8 mouse cellular contexts compared by ENCODE assay signal in the genomic region with DNA sequence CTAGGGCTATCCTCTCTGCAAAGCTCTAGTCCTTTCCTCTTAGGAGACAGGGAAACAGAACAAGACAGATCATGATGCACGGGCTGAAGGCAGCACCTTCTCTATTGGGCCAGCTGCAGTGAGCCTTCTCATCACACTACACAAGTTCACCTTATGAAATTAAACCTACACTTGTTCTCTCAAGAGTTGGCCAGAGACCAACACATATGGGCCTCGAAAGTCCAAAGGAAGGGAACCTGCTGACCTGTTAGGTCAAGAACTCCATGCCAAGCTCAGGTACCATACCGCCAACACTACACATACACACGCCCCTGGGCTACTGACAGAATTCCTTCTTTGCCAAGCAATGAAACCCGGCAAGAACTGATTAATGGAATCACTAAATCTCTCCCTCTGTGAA. TPM values are rescaled to one million over a fixed set of nuclear protein-coding genes. Genes with fewer than 3 reads are reported as not detected.
DNase-seq lines count a peak whose midpoint lies in the region; ATAC-seq and TF ChIP-seq lines count a peak whose summit lies in the region.

No protein-coding gene starts in this region.

- no peaks in the 10 kb centered on the region for H3K36me3 ChIP-seq in spleen, adult 2 months (ENCODE audit: control insufficient read depth, insufficient read depth, low read length)
- no peaks in the 10 kb centered on the region for H3K36me3 ChIP-seq in embryonic facial prominence, embryonic 10.5 days (replicated peaks)
- no peaks in the 10 kb centered on the region for H3K36me3 ChIP-seq in intestine, embryonic 16.5 days (ENCODE audit: control insufficient read depth, insufficient read depth, low read length)
- no peaks in the 10 kb centered on the region for H3K36me3 ChIP-seq in neural tube, embryonic 13.5 days

- TF ChIP-seq CTCF in spleen, adult 2 months (IDR thresholded peaks at IDR 0.05; ENCODE audit: extremely low read depth, insufficient read depth, insufficient read length, insufficient replicate concordance) = no peak

- no peak for DNase-seq in spleen, adult 2 months (ENCODE audit: low read depth in 1 of 2, low spot score in 2 of 2)
- no peak for DNase-seq in spleen, postnatal 14 days (ENCODE audit: low spot score in 2 of 2)
- DNase-seq in embryonic facial prominence, embryonic 10.5 days (ENCODE audit: low spot score) = no peak
- DNase-seq in left cerebral cortex, adult 11 months (ENCODE audit: low spot score) = no peak
- no peak for DNase-seq in embryo, embryonic 10 days (ENCODE audit: low spot score)

- 0 out of 2 replicates have a peak, but pooled peaks cover 2% of the 10 kb centered on the region for H3K27me3 ChIP-seq in spleen, adult 2 months (ENCODE audit: control insufficient read depth, insufficient read depth, low read length)
- H3K27me3 ChIP-seq in embryonic facial prominence, embryonic 10.5 days (replicated peaks; ENCODE audit: low read depth, poor library complexity, severe bottlenecking) = peaks cover 4% of the 10 kb centered on the region; the same call in 1 of the 2 replicates
- no peaks in the 10 kb centered on the region for H3K27me3 ChIP-seq in intestine, embryonic 16.5 days (replicated peaks; ENCODE audit: control insufficient read depth, insufficient read depth, low read length)
- H3K27me3 ChIP-seq in neural tube, embryonic 13.5 days = no peaks in the 10 kb centered on the region

- no peaks in the 10 kb centered on the region for H3K9me3 ChIP-seq in embryonic facial prominence, embryonic 10.5 days
- no peaks in the 10 kb centered on the region for H3K9me3 ChIP-seq in intestine, embryonic 16.5 days (ENCODE audit: control insufficient read depth, low read length)
- no peaks in the 10 kb centered on the region for H3K9me3 ChIP-seq in neural tube, embryonic 13.5 days

- H3K9ac ChIP-seq in intestine, embryonic 16.5 days (ENCODE audit: low read depth, low read length) = peak overlapping the region; percentile 95
- peak overlapping the region; percentile 94 for H3K9ac ChIP-seq in neural tube, embryonic 13.5 days

- peak overlapping the region; percentile 82 for H3K4me2 ChIP-seq in intestine, embryonic 16.5 days (ENCODE audit: low read depth, low read length)
- H3K4me2 ChIP-seq in neural tube, embryonic 13.5 days = peak overlapping the region; percentile 72

- peak overlapping the region; percentile 93; the same call in 1 of the 2 replicates for H3K4me3 ChIP-seq in spleen, adult 2 months (ENCODE audit: extremely low read depth, insufficient read depth, insufficient read length)
- H3K4me3 ChIP-seq in embryonic facial prominence, embryonic 10.5 days = peak overlapping the region; percentile 94
- H3K4me3 ChIP-seq in intestine, embryonic 16.5 days (ENCODE audit: low read length) = peak overlapping the region; percentile 92
- peak overlapping the region; percentile 72 for H3K4me3 ChIP-seq in neural tube, embryonic 13.5 days

- no peaks in the 10 kb centered on the region; the same call in 1 of the 2 replicates for H3K4me1 ChIP-seq in spleen, adult 2 months (ENCODE audit: control insufficient read depth, insufficient read depth, insufficient read length)
- peaks cover 19% of the 10 kb centered on the region for H3K4me1 ChIP-seq in embryonic facial prominence, embryonic 10.5 days
- H3K4me1 ChIP-seq in intestine, embryonic 16.5 days (ENCODE audit: control insufficient read depth, insufficient read depth, low read length) = peaks cover 19% of the 10 kb centered on the region; the same call in 1 of the 2 replicates
- H3K4me1 ChIP-seq in neural tube, embryonic 13.5 days (replicated peaks) = peaks cover 23% of the 10 kb centered on the region

- 66% methylated on average over 5 of the region's 5 CpGs for whole genome bisulfite sequencing in spleen, adult 2 months
- WGBS in embryonic facial prominence, embryonic 10.5 days = 44% methylated on average over 5 of the region's 5 CpGs
- WGBS in intestine, embryonic 16.5 days = 27% methylated on average over 5 of the region's 5 CpGs
- 38% methylated on average over 5 of the region's 5 CpGs for WGBS in neural tube, embryonic 13.5 days

- TF ChIP-seq POLR2A in spleen, adult 2 months (IDR thresholded peaks at IDR 0.05; ENCODE audit: low read depth, low read length) = no peak

- ATAC-seq in intestine, embryonic 16.5 days = no peak
- no peak for ATAC-seq in neural tube, embryonic 13.5 days (ENCODE audit: low read depth)
- ATAC-seq in frontal cortex, adult (ENCODE audit: low TSS enrichment) = no peak

- H3K27ac ChIP-seq in spleen, adult 2 months (ENCODE audit: insufficient read depth, low read length) = no peak overlapping the region
- H3K27ac ChIP-seq in embryonic facial prominence, embryonic 10.5 days (replicated peaks) = 0 out of 2 replicates have a peak overlapping the region, but pooled peaks have one; percentile 94
- H3K27ac ChIP-seq in intestine, embryonic 16.5 days (ENCODE audit: low read length) = peak overlapping the region; percentile 91; the same call in 1 of the 2 replicates
- H3K27ac ChIP-seq in neural tube, embryonic 13.5 days (replicated peaks) = no peak overlapping the region

RNA-seq across cellular contexts. Expression of a gene that starts 0.5 kb away (rescaled TPM):
- polyA plus RNA-seq in spleen, adult 2 months (2012; rRNA removed) = not detected in 2 replicates
- polyA plus RNA-seq in embryonic facial prominence, embryonic 10.5 days (2016; fragmentation: Nextera tagmentation; extraction: Ambion mirVana) = not detected in 2 replicates
- not detected in 2 replicates for polyA plus RNA-seq in intestine, embryonic 16.5 days (2015; fragmentation: Nextera tagmentation; extraction: Ambion mirVana)
- not detected in 2 replicates for polyA plus RNA-seq in neural tube, embryonic 13.5 days (2015; fragmentation: Nextera tagmentation; extraction: Ambion mirVana)

RNA-seq across cellular contexts. Expression of a gene that starts 1.1 kb away (rescaled TPM):
- polyA plus RNA-seq in spleen, adult 2 months (2012; rRNA removed) = 5.3 and 6.6 TPM in 2 replicates
- polyA plus RNA-seq in embryonic facial prominence, embryonic 10.5 days (2016; fragmentation: Nextera tagmentation; extraction: Ambion mirVana) = 17.4 and 19.4 TPM in 2 replicates
- 75.3 and 77.5 TPM in 2 replicates for polyA plus RNA-seq in intestine, embryonic 16.5 days (2015; fragmentation: Nextera tagmentation; extraction: Ambion mirVana)
- 34.4 and 37.3 TPM in 2 replicates for polyA plus RNA-seq in neural tube, embryonic 13.5 days (2015; fragmentation: Nextera tagmentation; extraction: Ambion mirVana)

Comparison
In these comparisons a context has a peak if more than half of its experiments do, and no peak if none do; other contexts are left out.
1. H3K27ac ChIP-seq: peak in embryonic facial prominence, embryonic 10.5 days (single experiment) and intestine, embryonic 16.5 days (single experiment); none in spleen, adult 2 months (single experiment) and neural tube, embryonic 13.5 days (single experiment).
2. Peak in every context shown above with its lines, with median percentiles within 50 percentile points of each other: H3K4me3 ChIP-seq.